Mouse (Mus musculus): ENCODE data around the gene Asb5.
"Not testable (repeated sequence)": the region's sequence is repeated elsewhere in the genome, so short reads cannot be mapped to it uniquely, and the experiment has no call there.

The Asb5 gene

DNA sequence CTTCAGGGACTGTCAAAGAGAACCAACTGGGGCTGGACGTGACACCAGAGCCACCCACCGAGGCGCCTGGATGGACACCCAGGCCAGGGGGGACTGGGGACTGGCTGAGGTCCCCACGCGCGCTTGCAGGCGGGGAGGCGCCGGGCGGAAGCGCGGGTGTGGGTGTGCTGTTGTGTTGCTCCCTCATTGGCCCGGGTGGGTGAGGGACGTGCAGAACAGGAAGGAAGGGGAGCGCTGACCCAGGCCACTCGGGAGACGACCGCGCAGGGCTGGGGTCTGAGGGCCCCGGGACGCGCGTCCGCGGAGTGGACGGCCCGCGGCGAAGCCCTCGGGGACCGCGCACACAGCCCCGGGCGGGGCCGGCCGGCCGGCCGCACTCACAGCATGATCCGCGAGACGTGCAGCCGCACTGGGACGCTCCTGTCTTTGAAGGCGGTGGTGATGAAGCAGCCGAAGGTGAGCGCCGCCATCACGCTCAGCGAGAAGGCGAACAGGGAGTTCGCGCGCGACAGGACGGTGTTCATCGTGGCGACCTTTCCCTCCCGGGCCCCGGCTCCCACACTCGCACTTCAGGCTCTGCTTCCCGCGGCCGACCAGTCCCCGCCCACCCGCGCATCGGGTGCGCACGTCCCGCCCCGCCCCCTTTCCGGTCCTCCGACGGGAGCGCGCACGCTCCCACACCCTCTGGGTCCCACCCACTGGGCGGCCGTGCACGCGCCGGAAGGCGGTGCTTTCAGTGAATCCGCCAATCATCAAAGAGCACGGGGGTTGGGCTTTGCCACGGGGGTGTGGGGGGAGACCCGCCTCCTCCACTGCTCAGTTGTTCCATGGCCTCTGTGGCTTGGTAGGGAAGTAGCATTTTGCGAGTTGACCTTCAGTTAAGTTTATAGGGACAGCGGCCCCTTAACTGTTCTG is at the start of gene Asb5, which contains the start of gene Spcs3:
Gene Asb5 (plus strand): TSS at position 199 of the 915 bp plus-strand sequence.
Gene Spcs3 (minus strand): TSS at position 617 of the 915 bp plus-strand sequence.
- peak; percentile 97 to 99 for DNase-seq

DNA sequence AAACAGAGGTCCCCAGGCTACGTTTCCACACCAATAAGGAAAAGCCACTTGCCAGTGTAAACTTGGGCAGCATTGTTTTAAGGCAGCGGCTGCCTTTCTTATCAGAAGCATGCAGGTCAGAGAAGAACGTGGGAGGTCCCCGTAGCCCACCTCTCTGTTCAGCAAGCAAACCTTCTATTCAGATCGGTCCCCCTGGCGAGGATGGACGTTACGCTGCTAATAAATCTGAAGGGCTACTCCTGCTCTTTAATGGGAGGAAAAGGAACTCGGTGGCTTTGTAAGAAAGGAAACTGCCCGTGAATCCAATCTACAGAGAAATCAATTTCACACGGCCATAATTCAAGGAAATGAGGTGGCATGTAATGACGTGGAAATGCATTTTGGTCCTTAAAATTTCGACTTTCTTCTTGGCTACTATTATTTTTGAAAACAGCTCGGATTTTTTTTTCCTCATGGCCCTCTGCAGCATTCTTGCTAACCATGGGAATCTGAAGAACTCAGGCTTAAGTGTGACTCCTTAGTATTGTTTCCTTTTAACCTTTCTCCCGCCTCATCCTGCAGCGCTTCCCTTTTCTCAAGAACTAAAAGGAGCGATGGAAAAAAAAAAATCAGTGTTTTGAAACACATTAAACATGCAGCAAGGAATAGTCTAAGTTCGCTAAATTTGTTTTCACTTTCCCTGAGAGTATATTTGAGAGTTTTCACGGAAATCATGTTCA is 42.7 kb upstream of the Asb5 start:
- DNase-seq, result peak in 1 of 2 experiments; percentile 3

DNA sequence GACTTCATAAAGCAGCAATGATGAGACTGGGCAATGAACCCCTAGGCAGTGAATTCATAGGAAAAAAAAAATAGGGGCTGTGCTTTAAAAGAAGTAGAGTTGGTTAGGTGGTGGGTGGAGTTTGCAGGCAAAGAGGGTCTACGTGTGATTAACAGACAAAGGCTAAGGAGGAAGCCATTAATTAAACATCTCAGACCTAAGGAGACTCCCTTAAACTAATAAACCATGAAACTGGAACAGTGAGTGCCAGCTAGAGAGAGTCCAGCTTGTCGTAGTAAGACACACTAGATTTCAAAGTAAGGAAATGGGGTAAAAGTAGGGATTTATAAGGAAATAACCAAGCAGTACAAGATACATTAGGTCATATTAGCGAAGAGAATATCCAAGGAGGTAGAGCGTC is 40.9 kb upstream of the Asb5 start:
- DNase-seq, result no peak

DNA sequence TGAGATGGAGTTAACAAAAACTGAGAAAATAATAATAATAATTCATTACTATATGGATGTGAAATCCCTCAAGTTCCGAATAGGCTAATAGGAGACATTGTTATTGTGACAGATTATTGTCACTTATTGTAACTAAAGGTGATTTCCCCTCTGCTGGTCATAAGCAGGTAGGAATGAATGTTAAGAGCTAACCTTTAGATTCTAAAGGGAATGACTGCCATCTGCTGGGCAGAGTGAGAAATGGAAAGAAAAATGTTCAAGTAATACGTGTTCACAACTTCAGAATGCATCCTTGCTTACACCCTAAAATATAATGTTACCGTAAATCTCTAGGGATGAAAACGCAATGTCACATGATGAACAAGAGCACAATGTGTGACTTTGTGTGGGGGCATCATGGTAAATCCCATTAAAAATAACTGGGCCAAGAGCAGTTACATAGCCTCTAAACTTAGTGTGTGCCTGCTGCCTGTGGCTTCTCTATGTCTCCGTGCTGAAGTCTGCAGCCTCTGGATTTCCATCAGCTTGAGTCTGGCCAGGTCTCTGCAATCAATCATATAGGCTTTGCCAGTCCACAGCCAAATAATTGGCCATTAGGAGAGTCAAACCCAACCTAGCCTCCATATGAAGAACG is 38.2 kb upstream of the Asb5 start:
- DNase-seq, result peak in 1 of 2 experiments; percentile 53

DNA sequence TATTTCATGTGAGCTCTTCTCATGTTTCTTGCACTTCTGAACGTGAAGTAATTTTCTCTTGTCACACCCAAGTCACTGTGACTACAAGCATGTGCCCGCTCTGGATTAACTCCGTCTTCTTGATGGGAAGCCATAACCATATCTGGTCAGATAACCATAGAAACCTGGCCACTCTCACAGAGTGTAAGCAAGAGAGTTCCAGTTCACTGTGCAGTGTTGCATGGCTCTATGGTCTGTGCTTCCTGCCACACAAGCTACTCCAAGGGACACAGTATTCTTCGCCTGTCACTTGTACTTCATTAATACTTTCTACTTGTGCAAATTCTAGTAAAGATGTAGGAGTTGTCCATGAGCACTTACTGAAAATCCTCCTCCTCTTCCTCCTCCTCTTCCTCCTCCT is 37.4 kb upstream of the Asb5 start:
- no peak for DNase-seq

DNA sequence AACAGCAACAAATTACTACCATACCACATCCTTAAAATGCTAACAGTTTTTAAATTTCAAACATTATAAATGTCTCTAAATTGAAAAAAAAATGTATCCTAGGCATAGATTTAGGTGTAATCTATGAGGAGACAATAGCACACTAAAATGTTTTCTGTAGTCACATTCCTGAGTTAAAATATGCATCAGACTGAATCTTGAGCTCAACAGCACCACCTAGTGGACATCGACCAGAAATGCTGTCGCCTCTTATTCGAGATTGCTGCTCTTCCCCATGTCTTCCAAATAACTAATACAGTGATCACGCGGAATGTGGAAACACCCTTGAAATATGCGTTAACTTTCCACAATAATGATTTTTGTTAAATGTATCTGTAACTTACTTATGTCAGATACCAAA is 36.3 kb upstream of the Asb5 start:
- peak in 1 of 2 experiments; percentile 58 for DNase-seq

DNA sequence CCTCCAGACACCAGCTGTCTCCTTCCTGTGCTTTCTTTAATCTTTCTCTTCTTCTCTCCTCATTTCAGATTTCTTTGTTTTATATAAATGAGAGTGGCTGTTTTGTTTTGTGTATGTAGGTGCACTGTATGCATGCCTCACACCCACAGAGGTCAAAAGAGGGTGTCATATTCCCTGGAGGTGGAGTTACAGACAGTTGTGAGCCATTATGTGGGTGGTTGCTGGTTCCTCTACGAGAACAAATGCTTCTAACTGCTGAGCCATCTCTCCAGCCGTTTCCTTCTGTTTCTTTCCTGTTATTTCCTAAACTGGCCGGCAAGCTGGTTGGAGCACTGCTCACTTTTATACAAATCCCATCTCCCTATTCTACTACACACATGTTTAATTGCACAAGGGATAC is 35.5 kb upstream of the Asb5 start:
- DNase-seq, result no peak

DNA sequence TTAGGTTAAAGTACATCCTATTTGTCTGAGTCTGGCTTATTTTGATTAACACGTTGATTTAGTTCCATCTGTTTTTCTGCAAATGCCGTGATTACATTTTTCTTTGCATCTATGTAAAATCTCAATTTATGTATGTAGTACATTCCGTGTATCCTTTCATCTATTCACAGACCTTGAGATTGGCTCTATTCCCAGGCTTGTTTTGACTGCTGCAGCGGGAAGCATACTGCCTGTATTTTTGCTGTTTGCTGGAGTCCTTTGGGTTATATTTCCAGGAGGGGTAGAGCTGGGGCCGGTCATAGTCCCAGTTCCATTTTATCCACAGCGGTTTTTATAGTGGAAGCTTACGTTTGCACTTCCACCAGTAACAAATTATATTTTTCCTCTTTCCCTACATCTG is 26.3 kb upstream of the Asb5 start:
- no peak for DNase-seq

DNA sequence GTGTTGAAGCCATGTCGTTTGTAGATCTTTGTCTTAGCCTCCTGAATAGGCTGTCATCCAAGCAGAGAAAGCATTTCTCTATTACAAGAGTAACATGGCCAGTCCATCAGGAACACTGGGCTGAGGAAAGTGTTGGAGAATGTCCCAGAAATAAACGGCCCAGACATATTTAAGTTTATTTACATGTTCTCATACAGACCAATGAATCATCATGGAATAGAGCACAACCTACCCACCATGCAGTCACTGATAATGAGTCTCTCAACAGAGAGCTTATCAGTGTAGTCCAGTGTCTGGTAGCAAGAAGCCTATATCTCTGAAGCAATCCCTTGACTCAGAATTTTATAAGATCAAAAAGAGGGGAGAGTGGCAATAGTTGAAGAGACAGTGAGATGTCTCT is 24.3 kb upstream of the Asb5 start:
- no peak for DNase-seq

DNA sequence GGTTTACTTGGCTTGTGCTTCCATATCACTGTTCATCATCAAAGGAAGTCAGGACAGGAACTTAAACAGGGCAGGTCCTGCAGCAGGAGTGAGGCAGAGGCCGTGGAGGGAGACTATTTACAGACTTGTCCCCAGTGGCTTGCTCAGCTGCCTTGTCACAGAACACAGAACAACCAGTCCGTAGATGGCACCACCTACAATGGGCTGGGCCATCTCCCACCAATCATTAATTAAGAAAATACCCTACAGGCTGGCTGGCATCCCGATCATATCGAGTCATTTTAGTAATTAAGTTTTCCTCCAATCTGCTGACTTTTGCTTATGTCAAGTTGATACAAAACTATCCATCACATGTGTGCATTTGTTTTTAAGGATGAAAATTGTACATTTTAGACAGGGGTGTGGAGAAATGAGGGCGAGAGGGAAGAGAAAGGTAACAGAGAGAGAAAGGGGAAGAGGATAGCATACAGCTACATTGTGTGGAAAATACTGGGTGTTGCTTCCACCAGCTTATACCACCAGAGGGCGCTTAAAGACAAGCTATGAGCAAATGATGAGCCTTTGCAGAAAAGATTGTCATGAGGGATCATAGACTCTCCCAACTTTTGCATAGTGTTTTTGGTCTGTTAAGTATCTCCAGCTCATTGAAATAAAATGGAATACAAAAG is 21.8 kb upstream of the Asb5 start:
- peak; percentile 67 to 85 for DNase-seq

DNA sequence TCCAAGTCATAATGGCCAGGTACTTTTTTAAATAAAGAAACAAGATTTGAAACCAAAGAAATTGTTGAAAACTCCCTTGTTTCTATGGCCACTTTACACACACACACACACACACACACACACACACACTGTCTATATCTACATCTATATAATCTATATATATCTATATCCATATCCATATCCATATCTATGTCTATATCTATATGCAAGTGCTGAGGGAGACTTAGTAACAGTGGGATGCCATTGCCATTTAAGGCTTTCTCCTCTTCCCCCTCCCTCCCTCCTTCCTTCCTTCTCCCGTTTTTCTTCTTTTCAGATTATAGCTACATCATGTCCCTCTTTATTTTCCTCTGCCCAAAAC is 21.3 kb upstream of the Asb5 start:
- DNase-seq, result no peak

DNA sequence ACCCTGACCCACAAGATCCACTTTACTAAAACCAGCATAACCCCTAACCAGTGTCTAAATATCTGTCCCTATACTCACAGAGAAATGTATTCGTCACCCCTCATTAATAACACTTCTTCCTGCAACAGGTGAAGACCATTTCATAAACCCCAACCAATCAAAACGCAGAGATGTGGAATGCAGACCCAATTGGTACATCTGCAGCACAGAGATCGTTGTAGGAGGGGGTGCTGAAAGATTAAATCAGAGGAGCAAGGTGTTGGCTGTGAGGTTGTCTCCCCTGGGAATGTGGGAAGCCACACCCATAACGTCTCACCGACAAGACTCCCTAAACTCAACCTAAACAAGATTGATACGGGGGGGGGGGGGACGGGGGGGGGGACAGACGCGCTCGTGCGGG is 20.6 kb upstream of the Asb5 start:
- DNase-seq, result no peak

DNA sequence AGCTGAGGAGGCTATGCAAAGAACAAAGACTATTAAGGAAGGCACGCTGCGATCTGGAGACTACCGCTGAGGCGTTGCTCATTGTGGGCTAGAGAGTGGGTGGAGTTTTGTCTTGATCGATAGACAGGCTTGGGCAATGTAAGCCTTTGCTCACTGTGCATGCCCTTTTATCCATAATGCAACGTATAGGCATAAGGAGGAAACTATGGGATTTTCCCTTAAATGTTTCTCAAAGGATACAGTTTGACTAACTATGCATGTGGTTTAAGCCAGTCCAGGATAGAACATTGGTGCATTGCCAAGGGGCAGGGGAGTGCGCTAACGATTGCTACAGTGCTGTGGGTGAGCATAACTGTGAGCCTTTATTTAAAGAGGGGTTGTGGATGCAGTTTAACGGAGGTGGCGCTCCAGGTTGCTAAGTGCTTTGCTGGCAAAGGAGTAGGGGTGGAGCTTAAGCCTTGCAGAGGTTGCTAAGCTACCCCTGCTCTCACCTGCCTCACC is 20.1 kb upstream of the Asb5 start:
- peak; percentile 28 to 41 for DNase-seq

DNA sequence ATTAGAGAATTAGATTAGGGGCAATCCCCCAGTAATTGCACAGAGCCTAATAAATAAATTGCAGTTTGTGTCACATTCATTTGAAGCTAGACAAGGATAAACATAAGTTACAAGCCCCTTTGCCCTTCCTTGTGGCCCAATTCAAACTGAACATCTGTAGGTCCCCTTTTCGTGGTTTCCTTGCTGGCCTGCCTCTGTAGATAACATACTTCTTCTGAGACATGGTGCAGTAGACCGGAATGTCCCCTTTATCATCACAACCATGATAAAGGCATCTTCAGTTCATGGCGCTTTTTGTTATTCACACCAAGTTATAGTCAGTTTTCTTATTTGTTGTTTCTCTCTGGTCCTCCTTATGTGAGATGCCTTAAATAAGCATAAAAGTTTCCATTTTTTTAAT is 17.6 kb upstream of the Asb5 start:
- no peak for DNase-seq

DNA sequence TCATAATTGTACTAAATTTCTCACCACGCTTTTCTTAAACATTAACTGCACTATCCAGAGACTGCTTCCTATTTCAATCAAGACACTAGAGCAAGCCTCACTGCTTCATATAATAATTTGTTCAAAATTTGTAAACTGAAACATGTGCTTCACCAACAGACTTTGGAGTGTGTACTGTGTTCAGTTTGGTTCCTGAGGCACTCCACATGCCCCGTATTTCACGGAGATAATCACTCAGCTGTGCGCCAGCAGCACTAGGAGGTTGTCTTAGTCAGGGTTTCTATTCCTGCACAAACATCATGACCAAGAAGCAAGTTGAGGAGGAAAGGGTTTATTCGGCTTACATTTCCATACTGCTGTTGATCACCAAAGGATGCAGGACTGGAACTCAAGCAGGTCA is 17.2 kb upstream of the Asb5 start:
- not testable (repeated sequence) for DNase-seq

DNA sequence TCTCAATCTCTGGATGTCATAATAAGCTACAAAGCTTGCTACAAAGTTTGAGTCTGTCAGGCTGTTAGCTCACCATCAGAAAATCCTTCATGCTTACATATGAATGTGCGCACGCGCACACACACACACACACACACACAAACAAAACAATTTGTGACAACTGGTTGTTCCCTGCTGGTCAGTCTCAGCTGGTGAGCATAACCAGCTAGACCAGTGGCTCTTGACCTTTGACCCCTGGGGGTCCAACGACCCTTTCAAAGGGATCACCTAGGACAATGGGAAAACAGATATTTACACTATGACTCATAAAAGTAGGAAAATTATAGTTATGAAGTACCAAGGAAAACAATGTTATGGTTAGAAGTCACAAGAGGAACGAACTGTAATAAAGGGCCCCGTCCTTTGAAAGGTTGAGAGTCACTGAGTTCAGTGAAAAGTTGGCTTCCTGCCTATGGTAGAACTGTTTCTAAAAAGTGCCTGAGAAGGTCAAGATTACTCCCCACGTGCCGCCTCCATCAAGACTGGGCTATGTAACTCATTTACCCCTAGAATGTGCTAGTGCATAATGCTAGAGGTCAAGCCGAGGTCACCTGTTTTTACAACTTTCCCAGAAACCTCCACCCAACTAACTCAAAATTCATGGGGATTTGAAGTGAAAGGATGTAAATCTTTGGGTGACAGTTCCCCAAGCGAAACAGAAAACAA is 10.5 kb upstream of the Asb5 start:
- DNase-seq, result peak; percentile 79 to 87

DNA sequence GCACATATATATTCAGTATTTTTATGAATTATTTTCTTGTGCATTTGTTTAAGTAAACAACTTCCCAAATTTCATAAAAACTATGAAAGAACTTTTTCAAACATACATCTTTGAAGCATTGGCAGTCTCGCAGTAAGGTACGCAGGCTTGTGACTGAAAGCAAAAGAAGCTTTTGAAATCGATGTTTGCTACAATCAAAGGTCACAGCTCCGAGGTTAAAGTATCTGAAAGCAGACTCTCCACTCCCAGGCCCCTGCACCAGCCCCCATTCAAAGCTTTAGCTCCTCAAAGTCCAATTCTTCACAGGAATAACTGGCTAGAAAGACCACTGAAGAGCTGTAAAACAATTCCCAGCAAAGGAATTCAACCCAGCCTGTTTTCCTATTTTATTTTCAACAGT is 8.9 kb upstream of the Asb5 start:
- no peak for DNase-seq

DNA sequence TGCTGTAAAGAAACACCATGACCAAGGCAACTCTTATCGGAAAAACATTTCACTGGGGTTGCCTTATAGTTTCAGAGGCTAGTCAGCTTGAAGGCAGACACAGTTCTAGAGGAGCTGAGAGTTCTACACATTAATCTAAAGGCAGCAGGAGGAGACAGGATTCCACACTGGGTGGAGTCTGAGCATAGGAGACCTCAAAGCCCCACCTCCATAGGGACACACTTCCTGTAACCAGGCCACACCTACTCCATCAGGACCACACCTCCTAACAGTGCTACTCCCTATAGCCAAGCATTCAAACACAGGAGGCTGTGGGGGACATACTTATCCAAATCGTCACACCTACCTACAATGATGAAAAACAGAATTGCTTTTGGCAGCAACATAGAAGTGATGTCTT is 3.8 kb upstream of the Asb5 start:
- no peak for DNase-seq

DNA sequence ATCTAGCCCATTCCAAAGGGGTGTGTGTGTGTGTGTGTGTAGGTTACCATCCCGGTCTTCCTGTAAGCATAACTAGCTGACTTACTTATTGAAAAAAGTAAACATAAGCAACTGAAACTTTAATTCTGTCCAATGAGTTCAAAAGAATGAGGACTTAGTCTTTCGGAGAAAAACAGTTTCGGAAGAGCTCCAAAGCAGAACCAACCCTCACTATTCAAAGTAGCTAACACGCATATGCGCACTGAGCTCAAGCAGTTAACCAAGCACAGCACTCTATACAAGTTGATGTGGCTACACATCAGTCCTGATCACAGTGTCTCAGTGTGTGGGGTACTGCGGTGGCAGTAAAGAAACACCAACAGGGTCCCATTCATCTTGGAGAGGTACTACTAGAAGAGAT is 2.7 kb upstream of the Asb5 start:
- DNase-seq, result no peak

DNA sequence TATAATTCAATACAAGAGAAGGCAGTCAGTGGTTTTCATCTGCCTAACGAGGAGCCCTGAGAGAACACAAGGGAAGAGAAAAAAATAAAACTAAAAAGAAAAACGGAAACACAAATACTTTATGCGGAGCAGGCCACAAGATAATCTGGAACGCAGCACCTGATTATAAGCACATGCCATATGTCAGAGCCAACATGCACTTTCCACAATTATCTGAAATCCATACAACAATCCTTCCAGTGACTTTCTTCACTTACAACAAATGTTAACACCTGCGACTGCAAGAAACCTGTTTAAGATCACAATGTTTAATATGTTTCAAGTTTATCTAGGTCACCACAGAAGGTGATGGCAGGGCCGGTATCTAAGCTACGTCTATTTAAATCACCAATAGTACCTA is 809 bp upstream of the Asb5 start:
- DNase-seq, result no peak

DNA sequence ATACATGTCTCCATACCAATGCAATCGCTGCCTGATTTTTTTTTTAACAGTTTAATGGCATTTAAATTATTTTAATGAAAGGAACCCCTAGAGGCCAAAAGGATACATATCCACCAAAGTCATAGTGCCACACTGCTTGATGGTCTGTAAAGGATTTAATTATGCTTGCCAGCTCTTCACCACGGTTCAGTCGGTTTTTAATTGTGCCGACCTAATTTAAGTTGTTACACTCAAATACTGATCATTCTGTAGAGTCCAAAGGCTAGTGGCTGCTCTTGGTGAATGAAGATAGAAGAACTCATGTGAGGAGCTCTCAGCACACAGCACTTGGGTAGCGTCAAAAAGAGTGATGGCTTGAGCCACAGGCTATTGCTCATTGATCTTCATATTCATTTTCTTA is 5.8 kb downstream of the Asb5 start:
- DNase-seq, result no peak

DNA sequence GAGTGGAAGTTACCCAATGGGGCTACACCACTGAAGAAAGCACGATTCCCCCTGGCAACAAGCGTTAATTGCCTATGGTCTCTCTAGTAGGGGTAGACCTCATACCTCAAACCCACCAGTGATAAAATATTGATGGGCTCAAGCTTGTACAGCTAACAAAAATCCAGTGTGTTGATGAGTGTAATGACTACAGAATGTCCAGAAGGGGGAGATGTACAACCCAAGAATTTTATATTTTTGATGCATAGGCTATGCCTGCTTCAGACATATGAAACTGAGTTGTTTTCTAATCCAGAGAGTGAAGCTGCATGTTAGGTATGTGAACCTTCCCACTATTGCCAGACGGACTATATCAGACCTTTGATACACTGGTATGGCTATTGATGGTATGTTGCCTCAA is 7.9 kb downstream of the Asb5 start:
- no peak for DNase-seq

All from kidney, postnatal 25 days (tissue).